In the genomic region with DNA sequence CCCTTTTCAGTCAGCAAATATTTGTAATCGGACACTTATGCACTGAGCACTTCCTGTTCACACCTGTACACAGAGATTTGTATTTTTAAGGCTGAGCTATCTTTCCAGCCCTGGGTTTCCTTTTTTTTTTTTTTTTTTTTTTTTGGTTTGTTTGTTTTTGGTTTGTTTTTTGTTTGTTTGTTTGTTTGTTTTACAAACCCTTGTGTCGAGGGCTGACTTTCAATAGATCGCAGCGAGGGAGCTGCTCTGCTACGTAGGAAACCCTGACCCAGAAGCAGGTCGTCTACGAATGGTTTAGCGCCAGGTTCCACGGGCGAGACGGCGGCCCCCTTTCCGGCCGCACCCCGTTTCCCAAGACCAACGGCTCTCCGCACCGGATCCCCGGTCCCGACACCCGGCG, we compare ENCODE assay signal across 11 mouse cellular contexts.
DNase-seq lines count a peak whose midpoint lies in the region; ATAC-seq and TF ChIP-seq lines count a peak whose summit lies in the region.
"Had no signal": no experiment of that assay in that cellular context is flagged by ENCODE, and none has a peak within 500 bp of the region (broad histone marks: within the 10 kb centered on the region; RNA-seq: fewer than 3 reads in every experiment).

No protein-coding gene starts in this region.

- DNase-seq in liver, result peak; percentile 67
- DNase-seq in liver, embryonic 11.5 days (ENCODE audit: low spot score), result no peak
- DNase-seq in CH12.LX (ENCODE audit: extremely low read depth), result peak; percentile 38
- DNase-seq in WW6 (ENCODE audit: low read depth, low spot score), result peak; percentile 18
- peak in 2 of 3 experiments; percentile 24 to 26 for DNase-seq in liver, embryonic 14.5 days (ENCODE audit: low read depth in 3 of 3, low spot score in 3 of 3)
- no peak for DNase-seq in layer of hippocampus, postnatal 14 days (ENCODE audit: low spot score in 2 of 2)
- no peak for DNase-seq in ovary, postnatal 10 days (ENCODE audit: low spot score)
- DNase-seq: cerebellum, adult 11 months; right cerebral cortex, postnatal 25 days had no signal

- WGBS in liver, embryonic 11.5 days, result 82% methylated on average over 22 of the region's 22 CpGs
- 80% methylated on average over 22 of the region's 22 CpGs for WGBS in liver, embryonic 14.5 days (ENCODE audit: insufficient replicate concordance)

- no peak for TF ChIP-seq RAD21 in CH12.LX (IDR thresholded peaks at IDR 0.05; ENCODE audit: low read depth, low read length)

- H3K27me3 ChIP-seq in liver, embryonic 11.5 days (replicated peaks; ENCODE audit: control insufficient read depth, insufficient read depth, low read length), result no peaks in the 10 kb centered on the region
- H3K27me3 ChIP-seq in CH12.LX (replicated peaks), result no peaks in the 10 kb centered on the region
- H3K27me3 ChIP-seq in liver, embryonic 14.5 days (ENCODE audit: control insufficient read depth, insufficient read depth, low read length), result no peaks in the 10 kb centered on the region
- H3K27me3 ChIP-seq: hindbrain, embryonic 15.5 days; neural tube, embryonic 13.5 days had no signal

- H3K9ac ChIP-seq in liver, embryonic 11.5 days (ENCODE audit: low read depth, low read length), result no peak overlapping the region
- no peak overlapping the region for H3K9ac ChIP-seq in CH12.LX (ENCODE audit: insufficient read depth, low read depth)
- H3K9ac ChIP-seq in liver, embryonic 14.5 days (replicated peaks), result no peak overlapping the region
- H3K9ac ChIP-seq: hindbrain, embryonic 15.5 days; neural tube, embryonic 13.5 days had no signal

- H3K4me2 ChIP-seq in liver, embryonic 11.5 days, result no peak overlapping the region
- no peak overlapping the region for H3K4me2 ChIP-seq in CH12.LX (ENCODE audit: insufficient read depth, low read depth, poor library complexity, severe bottlenecking)
- no peak overlapping the region for H3K4me2 ChIP-seq in liver, embryonic 14.5 days (ENCODE audit: low read depth)
- H3K4me2 ChIP-seq: hindbrain, embryonic 15.5 days; neural tube, embryonic 13.5 days had no signal

- no peak for ATAC-seq in liver, embryonic 11.5 days (replicated peaks; ENCODE audit: low FRiP score)
- ATAC-seq in liver, embryonic 14.5 days (ENCODE audit: insufficient read depth), result 0 out of 2 replicates have a peak, but pooled peaks have one; percentile 36

- H3K27ac ChIP-seq in liver, embryonic 11.5 days (ENCODE audit: low read depth, low read length), result no peak overlapping the region
- H3K27ac ChIP-seq in CH12.LX (ENCODE audit: insufficient read depth, low read depth), result no peak overlapping the region
- H3K27ac ChIP-seq in liver, embryonic 14.5 days, result no peak overlapping the region
- H3K27ac ChIP-seq: hindbrain, embryonic 15.5 days; neural tube, embryonic 13.5 days had no signal

- in situ Hi-C loops in CH12.LX (cut with MboI; ENCODE audit: low pct_ligation_motif_present, low pct_unique_long_range_greater_than_20kb, low sequenced_read_pairs), result no loop called here

- H3K4me1 ChIP-seq in liver, embryonic 11.5 days (replicated peaks; ENCODE audit: control insufficient read depth, insufficient read depth, low read length), result peaks cover 14% of the 10 kb centered on the region
- H3K4me1 ChIP-seq in CH12.LX (ENCODE audit: control insufficient read depth in 1 of 2, insufficient read depth in 2 of 2), result peaks cover 5 to 48% of the 10 kb centered on the region in 2 experiments
- peaks cover 0 to 6% of the 10 kb centered on the region in 2 experiments; a peak in 2 of 4 replicates for H3K4me1 ChIP-seq in liver, embryonic 14.5 days (replicated peaks; ENCODE audit: control insufficient read depth in 2 of 2, insufficient read depth in 2 of 2, low read length in 1 of 2)

- no peaks in the 10 kb centered on the region for H3K9me3 ChIP-seq in liver, embryonic 11.5 days (ENCODE audit: control insufficient read depth, low read length)
- no peaks in the 10 kb centered on the region for H3K9me3 ChIP-seq in CH12.LX (replicated peaks; ENCODE audit: low read length)
- H3K9me3 ChIP-seq in liver, embryonic 14.5 days (ENCODE audit: control insufficient read depth, low read length), result no peaks in the 10 kb centered on the region
- H3K9me3 ChIP-seq: hindbrain, embryonic 15.5 days had no signal

- no peak for TF ChIP-seq EP300 in CH12.LX (IDR thresholded peaks at IDR 0.05; ENCODE audit: low read length)
- TF ChIP-seq EP300 in liver, embryonic 14.5 days (IDR thresholded peaks at IDR 0.05; ENCODE audit: low read depth), result no peak

- H3K4me3 ChIP-seq in liver, embryonic 11.5 days (ENCODE audit: low read depth, low read length), result no peak overlapping the region
- H3K4me3 ChIP-seq in CH12.LX (replicated peaks in 1 of 3; ENCODE audit: low read depth in 2 of 3, low read length in 2 of 3, poor library complexity in 1 of 3), result no peak overlapping the region
- no peak overlapping the region for H3K4me3 ChIP-seq in liver, embryonic 14.5 days (ENCODE audit: insufficient read depth in 1 of 2, low read depth in 2 of 2, low read length in 2 of 2)
- H3K4me3 ChIP-seq: hindbrain, embryonic 15.5 days; neural tube, embryonic 13.5 days had no signal

- no peak for TF ChIP-seq POLR2A in CH12.LX (IDR thresholded peaks at IDR 0.05; ENCODE audit: low read depth, low read length)

- TF ChIP-seq CTCF in CH12.LX (conservative IDR thresholded peaks at IDR 0.05 in 1 of 2, IDR thresholded peaks at IDR 0.05 in 1 of 2; ENCODE audit: low read depth in 2 of 2, low read length in 2 of 2), result no peak
- no peak for TF ChIP-seq CTCF in liver, embryonic 14.5 days (IDR thresholded peaks at IDR 0.05; ENCODE audit: low read depth)

- H3K79me2 ChIP-seq in CH12.LX (replicated peaks; ENCODE audit: control insufficient read depth, extremely low read depth, insufficient read depth, poor library complexity, severe bottlenecking), result no peaks in the 10 kb centered on the region

- dilution Hi-C loops in CH12.LX (cut with MboI; ENCODE audit: extremely low pct_ligation_motif_present, extremely low pct_unique_long_range_greater_than_20kb, low sequenced_read_pairs), result no loop called here

- H3K36me3 ChIP-seq in liver, embryonic 11.5 days (ENCODE audit: control insufficient read depth, insufficient read depth, low read length), result no peaks in the 10 kb centered on the region
- no peaks in the 10 kb centered on the region for H3K36me3 ChIP-seq in CH12.LX (replicated peaks in 1 of 2; ENCODE audit: control insufficient read depth in 1 of 2, insufficient read depth in 1 of 2, low read length in 1 of 2)
- H3K36me3 ChIP-seq in liver, embryonic 14.5 days (replicated peaks; ENCODE audit: control insufficient read depth, insufficient read depth, low read depth), result no peaks in the 10 kb centered on the region
- H3K36me3 ChIP-seq: hindbrain, embryonic 15.5 days had no signal

TF ChIP-seq in CH12.LX, 34 proteins besides CTCF, POLR2A, EP300 and RAD21:
- no peak for TF ChIP-seq MXI1 (IDR thresholded peaks at IDR 0.05; ENCODE audit: low read depth, low read length)
- no peak for TF ChIP-seq MEF2A (IDR thresholded peaks at IDR 0.05; ENCODE audit: borderline replicate concordance, low read depth, low read length)
- no peak for TF ChIP-seq TBP (conservative IDR thresholded peaks at IDR 0.05; ENCODE audit: low read depth, low read length)
- no peak for TF ChIP-seq MAX (IDR thresholded peaks at IDR 0.05; ENCODE audit: low read length)
- TF ChIP-seq IRF4 (IDR thresholded peaks at IDR 0.05; ENCODE audit: low read depth, low read length), result no peak
- TF ChIP-seq CHD1 (IDR thresholded peaks at IDR 0.05; ENCODE audit: low read depth, low read length), result no peak
- no peak for TF ChIP-seq ZMIZ1 (IDR thresholded peaks at IDR 0.05; ENCODE audit: low read depth, low read length)
- no peak for TF ChIP-seq POLR2AphosphoS2 (IDR thresholded peaks at IDR 0.05; ENCODE audit: low read depth, low read length)
- TF ChIP-seq ETS1 (conservative IDR thresholded peaks at IDR 0.05; ENCODE audit: low read depth, low read length), result no peak
- no peak for TF ChIP-seq NELFE (IDR thresholded peaks at IDR 0.05; ENCODE audit: low read depth, low read length)
- no peak for TF ChIP-seq MAFK (IDR thresholded peaks at IDR 0.05; ENCODE audit: insufficient replicate concordance, low read length)
- TF ChIP-seq MAZ (IDR thresholded peaks at IDR 0.05; ENCODE audit: low read depth, low read length), result no peak
- no peak for TF ChIP-seq KAT2A (IDR thresholded peaks at IDR 0.05; ENCODE audit: insufficient replicate concordance, low read length)

Comparison
In these comparisons a context has a peak if more than half of its experiments do, and no peak if none do; other contexts are left out.
1. DNase-seq: peak in liver (single experiment), CH12.LX (single experiment), WW6 (single experiment) and liver, embryonic 14.5 days (2 of 3); none in liver, embryonic 11.5 days (single experiment), layer of hippocampus, postnatal 14 days (0 of 2) and ovary, postnatal 10 days (single experiment).